Mouse (Mus musculus) layer of hippocampus, adult 9-11 months (tissue): ENCODE measurements around the gene Slc35f5.
"Not testable (repeated sequence)": the region's sequence is repeated elsewhere in the genome, so short reads cannot be mapped to it uniquely, and the experiment has no call there.

Experiments used
- DNase-seq: peaks from one replicate; pipeline ENCODE4 v3.0.0; 2022

Gene Slc35f5

GRCm38 (mm10) chr1:125560259-125561192 lies at the start of gene Slc35f5:
Gene Slc35f5 (plus strand): TSS chr1:125560595.
- DNase-seq: peak; percentile 97

DNA sequence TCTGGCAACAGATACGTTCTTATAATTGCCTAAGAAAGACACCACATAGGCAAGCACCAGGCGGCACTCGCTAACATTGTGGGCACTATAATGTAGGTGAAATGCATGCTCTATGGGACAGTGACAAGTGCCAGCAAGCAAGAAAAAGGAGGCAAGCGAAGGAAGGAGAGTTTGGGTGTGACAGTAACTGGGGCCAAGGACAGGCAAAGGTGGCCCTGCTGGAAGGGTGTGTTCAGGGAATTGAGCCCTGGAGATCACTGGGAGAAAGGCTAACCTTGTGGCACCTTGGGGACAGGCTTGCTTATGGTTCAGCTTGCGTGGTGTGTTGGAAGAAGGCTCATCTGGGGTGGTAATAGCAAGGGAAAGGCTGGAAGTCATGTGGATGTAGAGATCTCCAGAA lies 45.7 kb upstream of the Slc35f5 start:
- DNase-seq: no peak

- DNase-seq: no peak
Observed at GRCm38 (mm10) chr1:125516910-125517659, 43.3 kb upstream of the Slc35f5 start.

GRCm38 (mm10) chr1:125519107-125519611 lies 41.2 kb upstream of the Slc35f5 start:
- no peak for DNase-seq

DNA sequence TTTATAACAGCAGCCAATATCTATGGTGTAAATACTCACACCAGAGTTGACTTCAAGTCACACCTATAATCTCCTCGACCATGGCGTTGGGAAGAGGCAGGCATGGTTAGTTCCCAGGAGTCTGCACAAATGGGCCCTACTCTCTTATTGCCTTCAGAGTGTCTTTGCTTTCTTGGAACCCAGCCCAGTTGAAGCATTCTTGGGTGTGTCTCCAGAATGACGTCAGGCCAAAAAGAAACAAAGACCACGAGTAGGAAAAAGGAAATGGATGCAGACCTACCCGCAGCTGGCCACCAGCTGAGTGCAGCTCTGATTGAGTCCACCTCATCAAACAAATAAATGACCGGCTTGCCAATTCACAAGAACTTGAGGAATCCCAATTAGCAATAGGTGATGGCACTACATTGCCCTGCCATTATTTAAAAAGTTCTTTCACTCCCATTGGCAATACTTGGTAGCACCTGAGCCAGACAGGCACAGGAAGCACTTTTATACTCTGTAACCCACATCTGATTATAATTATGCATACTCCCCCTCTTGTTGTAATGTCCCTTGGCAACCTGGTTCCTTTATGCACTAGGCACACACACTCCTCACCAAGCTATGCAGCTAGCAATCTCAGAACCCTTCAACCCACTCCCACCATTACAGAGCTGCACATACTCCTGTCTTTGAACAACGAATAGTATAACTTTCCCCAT lies 34.3 kb upstream of the Slc35f5 start:
- DNase-seq: no peak

DNA sequence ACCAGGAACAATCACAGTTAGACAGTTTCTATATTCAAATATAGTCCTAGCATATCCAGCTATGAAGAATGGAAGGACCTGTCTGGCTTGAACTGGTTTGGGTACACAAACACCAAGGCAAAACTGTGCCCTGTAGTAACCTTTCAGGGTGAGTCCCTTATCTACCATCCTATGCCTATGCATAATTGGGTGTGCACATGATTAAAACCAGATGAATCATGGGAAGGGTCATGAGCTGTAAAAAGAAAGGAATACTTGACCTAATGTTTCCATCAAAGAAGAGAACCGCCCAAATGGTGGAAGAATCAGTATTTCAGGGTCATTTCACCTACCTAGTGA lies 33.8 kb upstream of the Slc35f5 start:
- no peak for DNase-seq

DNA sequence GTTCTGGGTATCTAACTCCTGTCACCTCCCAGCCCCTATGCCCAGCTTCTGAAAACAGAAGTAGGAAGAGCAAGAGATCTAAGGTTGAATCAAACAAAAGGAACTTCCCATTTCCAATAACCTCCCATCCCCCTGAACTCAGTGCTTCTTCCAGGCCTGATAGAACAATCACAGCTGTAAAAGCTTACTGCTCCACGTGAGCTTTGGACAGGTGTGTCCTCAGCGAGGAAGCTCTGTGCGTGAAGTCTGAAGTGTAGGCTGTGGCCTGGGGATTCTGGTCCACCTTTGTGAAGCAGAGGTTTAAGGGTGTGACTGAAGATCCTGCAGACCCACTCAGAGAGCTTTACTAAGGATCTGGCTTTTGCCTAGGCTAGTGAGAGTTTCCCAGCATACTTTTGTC lies 33.0 kb upstream of the Slc35f5 start:
- no peak for DNase-seq

DNA sequence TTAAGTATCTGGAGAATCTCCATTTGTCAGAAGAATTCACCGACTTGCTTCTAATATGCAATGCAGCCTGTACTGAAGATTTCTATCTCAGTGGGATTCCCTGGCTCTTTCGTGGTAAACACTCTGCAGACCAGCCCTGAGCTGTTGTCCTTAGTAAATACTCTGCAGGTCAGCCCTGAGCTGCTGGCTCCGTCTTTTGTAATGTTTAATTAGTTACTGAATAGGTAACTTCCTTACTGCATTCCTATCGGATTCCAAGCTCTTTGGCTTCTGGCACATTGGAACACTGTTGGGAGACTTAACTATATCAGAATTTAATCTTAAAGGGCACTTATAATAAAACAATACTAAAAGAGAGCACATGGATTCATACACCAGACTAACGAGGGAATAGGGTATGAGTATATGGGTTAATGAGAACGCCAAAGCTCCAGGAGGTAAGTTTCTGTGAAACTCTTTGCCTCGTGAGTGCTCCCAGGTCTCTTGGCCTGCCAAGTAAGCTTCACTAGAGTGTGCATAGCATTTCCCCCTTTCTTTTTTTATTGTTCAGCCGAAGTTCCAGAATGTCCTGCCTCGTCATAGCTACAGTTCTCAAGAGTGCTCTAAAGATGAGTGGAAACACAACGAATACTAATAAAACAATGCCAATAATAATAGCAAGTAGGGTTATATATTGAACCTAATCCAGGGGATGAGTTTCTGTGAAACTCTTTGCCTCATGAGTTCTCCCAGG lies 27.0 kb upstream of the Slc35f5 start:
- DNase-seq: not testable (repeated sequence)

GRCm38 (mm10) chr1:125537131-125537530 lies 23.3 kb upstream of the Slc35f5 start:
- DNase-seq: no peak

DNA sequence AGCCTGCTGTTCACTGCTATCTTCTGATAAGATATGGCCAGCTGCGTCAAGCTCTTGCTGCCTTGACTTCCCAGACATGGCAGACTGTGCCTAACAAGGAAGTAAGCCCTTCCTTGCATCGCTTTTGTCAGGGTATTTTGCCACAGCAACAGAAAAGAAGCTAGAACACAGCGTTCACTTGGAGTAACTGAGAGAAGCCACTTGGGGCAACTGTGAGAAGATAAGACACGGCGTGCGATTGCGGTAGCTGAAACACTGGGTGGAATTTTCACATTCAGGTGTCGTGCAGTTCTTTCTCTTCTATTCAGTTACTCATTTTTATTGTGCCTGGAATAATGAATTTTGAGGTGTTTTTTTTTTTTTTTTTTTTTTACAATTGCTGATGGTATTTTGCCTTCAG lies 22.6 kb upstream of the Slc35f5 start:
- no peak for DNase-seq

DNA sequence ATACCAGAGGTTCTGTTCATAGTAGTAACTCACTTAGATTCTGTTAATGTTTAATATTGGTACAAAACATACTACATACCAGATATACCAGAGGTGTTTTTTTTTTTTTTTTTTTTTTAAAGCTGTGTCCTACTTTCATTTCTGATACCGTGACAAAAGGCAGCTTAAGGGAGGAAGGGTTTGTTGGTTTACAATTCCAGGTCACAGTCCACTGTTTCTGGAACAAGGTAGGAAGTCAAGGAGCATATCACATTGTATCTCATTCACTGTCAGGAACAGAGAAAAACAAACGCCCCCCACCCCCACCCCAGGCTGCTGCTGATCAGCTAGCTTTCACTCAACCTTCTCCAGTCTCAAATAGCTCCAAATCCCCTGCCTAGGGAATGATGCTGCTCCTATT lies 21.1 kb upstream of the Slc35f5 start:
- no peak for DNase-seq

DNA sequence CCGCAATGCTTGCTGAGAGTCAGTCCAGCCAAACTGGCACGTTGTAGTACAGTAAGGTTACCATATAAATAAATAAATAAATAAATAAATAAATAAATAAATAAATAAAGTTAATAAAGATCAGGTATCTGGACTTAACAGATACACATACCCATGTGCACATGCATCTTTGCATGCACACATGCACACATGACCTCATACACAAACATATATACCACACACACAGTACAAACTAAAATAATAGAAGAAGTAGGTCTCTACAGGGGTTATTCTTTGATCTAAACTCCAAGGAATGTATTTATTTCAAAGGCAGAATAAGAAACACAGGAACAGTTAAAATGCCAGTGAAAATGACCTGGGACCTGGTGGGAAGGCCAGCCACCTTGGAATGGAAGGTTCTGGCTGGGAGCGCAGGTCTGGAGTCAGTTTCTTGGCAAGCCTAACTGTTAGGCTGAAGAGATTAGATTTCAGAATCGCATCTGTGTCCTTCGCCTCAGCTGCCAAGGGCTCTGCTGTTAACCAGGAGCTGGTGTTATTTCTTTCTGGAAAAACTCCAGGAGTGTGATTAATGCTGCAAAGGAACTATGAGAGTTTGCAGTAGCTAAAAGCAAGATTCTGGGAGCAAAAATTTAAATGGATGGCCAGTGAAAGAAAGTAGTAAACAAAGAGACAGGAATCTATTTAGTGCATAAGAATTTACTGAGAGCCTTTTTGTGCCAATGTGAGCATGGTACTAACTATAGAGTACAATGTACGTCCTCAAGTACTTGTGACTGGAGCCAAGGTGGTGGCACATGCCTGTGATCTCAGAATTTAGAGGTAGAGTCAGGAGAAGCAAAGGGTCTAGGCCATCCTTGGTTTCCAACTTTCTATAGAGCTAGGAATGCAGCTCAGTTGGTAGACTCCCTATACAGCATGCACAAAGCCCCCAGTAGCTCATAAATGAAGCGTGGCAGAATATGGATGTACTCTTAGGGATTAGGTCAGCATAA lies 18.1 kb upstream of the Slc35f5 start:
- peak; percentile 25 for DNase-seq

- DNase-seq: no peak
Observed at GRCm38 (mm10) chr1:125549872-125550271, 10.5 kb upstream of the Slc35f5 start.

DNA sequence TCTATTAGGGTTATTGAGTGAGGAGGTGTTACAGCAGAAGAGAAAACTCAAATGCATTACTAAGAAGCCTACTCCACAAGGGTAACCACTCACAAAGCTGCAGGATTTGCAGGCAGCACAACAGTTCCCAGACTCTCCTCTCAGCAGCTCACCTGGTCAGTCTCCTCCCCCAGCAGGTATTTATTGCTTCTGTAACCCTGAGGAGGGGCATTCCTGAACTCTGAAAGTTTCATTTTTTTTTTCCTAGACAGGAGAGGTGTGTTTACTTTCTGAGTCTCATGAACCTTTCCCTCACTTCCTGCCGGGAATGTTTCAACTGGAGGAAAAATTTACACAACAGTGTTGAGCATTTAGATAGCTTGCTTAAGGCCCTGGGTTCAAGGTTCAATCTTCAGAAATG lies 10.0 kb upstream of the Slc35f5 start:
- no peak for DNase-seq

DNA sequence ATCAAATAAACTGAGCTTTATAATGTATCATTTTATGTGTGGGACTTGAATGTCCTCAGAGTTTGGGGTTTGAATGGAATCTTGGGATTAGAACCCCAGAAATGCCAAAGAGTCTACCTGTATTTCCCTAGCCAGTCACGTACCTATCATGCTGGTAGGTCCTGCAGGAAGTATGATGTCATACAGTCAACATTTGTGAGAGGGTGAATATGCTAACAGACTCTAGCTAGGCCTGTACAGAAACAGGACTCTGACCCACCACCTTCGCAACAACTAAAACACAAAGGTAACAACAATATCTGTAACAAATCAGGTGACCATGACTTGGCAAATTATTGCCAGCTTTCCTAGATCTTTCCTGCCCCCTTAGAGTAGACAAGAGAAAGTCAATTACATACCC lies 8.8 kb upstream of the Slc35f5 start:
- no peak for DNase-seq

DNA sequence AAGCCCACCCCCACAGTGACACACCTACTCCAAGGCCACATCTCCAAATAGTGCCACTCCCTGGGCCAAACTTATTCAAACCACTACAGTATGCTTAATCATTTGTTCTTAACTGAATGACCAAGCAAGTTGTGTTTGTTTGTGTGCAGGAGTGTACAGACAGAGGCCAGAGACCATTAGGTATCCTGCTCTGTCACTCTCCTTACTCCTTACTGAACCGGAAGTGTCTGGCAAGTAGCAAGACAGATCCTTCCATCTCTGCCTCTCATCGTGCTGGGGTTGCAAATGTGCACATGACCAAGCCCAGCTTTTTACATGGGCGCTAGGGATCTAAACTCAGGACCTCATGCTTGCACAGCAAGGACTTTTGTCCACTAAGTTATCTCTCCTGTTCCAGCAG lies 1.1 kb upstream of the Slc35f5 start:
- DNase-seq: no peak

- DNase-seq: no peak
Observed at GRCm38 (mm10) chr1:125559721-125560120, 674 bp upstream of the Slc35f5 start.

- peak; percentile 59 for DNase-seq
Observed at GRCm38 (mm10) chr1:125561206-125561605, 811 bp downstream of the Slc35f5 start.

DNA sequence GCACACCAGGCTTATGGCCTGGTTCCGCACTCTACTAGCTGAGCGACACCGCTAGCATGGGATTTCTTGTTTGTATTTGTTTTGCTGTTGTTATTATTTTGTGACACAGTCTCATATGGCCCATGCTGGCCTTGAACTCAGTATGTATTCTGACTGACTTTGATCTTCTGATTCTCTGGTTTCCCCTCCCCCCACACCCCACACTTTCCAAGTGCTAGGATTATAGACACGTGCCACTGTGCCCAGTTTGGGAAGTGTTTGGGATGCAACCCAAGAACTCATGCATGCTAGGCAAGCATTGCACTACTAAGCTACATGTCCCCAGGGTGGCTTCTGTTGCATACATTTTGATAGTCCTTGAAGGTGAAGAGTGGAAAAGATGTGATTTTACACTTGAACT lies 1.4 kb downstream of the Slc35f5 start:
- no peak for DNase-seq

DNA sequence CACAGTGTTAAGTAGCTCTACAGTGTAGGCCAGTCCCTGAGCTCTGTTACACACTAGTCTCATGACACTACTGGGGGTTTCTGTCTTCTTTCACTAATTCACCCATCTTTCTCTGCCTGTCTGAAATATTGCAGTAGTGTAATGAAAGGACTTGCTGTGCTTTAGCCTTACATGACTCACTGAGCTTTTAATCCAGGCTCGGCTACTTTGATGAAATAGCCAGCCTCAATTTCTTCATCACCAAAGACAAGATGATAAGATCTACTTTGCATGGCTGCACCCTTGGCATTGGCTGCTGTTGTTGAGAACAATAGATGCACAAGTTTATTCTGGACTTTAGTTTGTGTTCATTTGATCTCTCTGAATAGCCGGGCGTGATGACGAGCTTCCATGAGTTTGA lies 7.7 kb downstream of the Slc35f5 start:
- no peak for DNase-seq

- no peak for DNase-seq
Observed at GRCm38 (mm10) chr1:125574219-125574618, 13.8 kb downstream of the Slc35f5 start.
